Mouse (Mus musculus): ENCODE measurements around the gene Lypd6. TPM values are rescaled to one million over a fixed set of nuclear protein-coding genes. Genes with fewer than 3 reads are reported as not detected.

Lypd6 gene
- polyA plus RNA-seq, 1 experiment from 2014 or later = 17.4 TPM

GRCm38 (mm10) chr2:50173730-50174528 lies 107.7 kb downstream of the Lypd6 start:
- Histone ChIP-seq H3K4me2 (ENCODE audit: low read depth, low read length) (no peak overlapping the region), H3K9me3 (ENCODE audit: control insufficient read depth, low read length) (no peaks in the 10 kb centered on the region), H3K27me3 (ENCODE audit: control insufficient read depth, insufficient read depth, low read length) (no peaks in the 10 kb centered on the region), H3K4me3 (ENCODE audit: low read depth, low read length) (no peak overlapping the region), H3K9ac (replicated peaks; ENCODE audit: low read depth, low read length) (no peak overlapping the region), H3K27ac (ENCODE audit: low read depth, low read length) (no peak overlapping the region), H3K36me3 (ENCODE audit: control insufficient read depth, insufficient read depth, low read length) (no peaks in the 10 kb centered on the region), H3K4me1 (ENCODE audit: control insufficient read depth, insufficient read depth, low read length) (no peaks in the 10 kb centered on the region)
- WGBS = 65% methylated on average over 12 of the region's 12 CpGs
- ATAC-seq (ENCODE audit: low read depth) = 0 out of 2 replicates have a peak, but pooled peaks have one; percentile 17

DNA sequence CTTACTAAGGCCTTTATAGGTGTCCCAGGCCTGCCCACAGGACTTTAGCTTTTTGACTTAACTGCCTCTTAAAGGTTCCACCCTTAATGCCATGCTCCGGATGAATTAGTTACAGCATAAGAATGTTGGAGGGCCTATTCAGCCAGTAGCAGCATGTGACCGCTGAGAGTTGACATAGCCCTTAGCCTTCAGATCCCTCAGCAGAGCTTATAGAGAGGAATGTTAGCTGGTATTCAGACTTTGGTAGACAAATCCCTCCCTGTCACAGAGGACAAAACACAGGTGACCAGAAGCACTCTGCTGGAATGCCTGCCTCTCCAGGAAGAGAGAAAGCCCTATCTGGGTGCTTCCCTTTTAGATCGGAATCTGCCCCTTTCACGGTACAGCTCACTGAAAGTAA lies 109.5 kb downstream of the Lypd6 start:
- no peak for ATAC-seq (ENCODE audit: low read depth)
- Histone ChIP-seq H3K9ac (replicated peaks; ENCODE audit: low read depth, low read length) (no peak overlapping the region), H3K27me3 (ENCODE audit: control insufficient read depth, insufficient read depth, low read length) (no peaks in the 10 kb centered on the region), H3K9me3 (ENCODE audit: control insufficient read depth, low read length) (no peaks in the 10 kb centered on the region), H3K27ac (ENCODE audit: low read depth, low read length) (no peak overlapping the region), H3K4me1 (ENCODE audit: control insufficient read depth, insufficient read depth, low read length) (no peaks in the 10 kb centered on the region), H3K4me2 (ENCODE audit: low read depth, low read length) (no peak overlapping the region), H3K4me3 (ENCODE audit: low read depth, low read length) (no peak overlapping the region), H3K36me3 (ENCODE audit: control insufficient read depth, insufficient read depth, low read length) (no peaks in the 10 kb centered on the region)
- WGBS = 71% methylated on average over 4 of the region's 4 CpGs

DNA sequence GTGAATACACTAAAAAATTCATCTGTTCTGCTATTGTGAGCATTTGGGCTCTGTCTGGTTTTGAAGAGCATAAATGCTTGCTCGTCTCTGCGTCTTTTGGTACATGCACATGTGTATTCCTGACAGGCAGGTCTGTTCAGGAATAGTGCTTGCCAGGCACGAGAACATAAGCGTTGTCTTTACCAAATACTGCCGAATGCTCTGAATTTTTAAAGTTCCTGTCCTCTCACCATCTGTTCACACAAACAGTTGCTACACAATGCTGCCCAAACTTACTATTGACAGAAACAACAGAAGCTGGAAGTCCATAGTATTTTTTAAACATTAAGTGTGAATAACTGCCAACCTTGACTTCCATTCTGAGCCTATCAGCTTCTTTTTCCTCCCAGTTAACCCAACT lies 112.9 kb downstream of the Lypd6 start:
- WGBS = 80% methylated on average over 5 of the region's 5 CpGs

DNA sequence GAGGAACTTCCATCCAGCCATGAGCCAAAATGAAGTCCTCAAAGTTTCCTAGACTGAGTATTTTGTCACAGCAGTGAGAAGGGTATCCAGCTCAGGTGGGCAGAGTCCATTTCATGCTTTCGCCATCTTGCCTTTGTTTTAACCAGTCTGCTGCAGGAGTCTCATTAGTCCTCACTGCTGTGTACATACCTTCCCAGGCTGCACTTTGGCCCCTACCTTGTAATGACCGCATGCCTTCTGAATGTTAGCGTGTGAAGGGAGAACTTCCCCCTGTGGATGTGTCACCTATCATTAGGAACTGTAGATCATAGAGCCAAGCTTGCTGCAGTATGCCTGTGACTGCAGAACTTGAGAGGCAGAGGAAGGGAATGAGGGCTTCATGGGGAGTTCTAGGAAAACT lies 114.2 kb downstream of the Lypd6 start:
- H3K27ac ChIP-seq (ENCODE audit: low read depth, low read length) = no peak overlapping the region
- H3K36me3 ChIP-seq (ENCODE audit: control insufficient read depth, insufficient read depth, low read length) = no peaks in the 10 kb centered on the region
- WGBS = 93% methylated on average over 3 of the region's 3 CpGs
- no peak overlapping the region for H3K9ac ChIP-seq (replicated peaks; ENCODE audit: low read depth, low read length)
- H3K4me1 ChIP-seq (ENCODE audit: control insufficient read depth, insufficient read depth, low read length) = no peaks in the 10 kb centered on the region
- no peak overlapping the region for H3K4me2 ChIP-seq (ENCODE audit: low read depth, low read length)
- H3K4me3 ChIP-seq (ENCODE audit: low read depth, low read length) = no peak overlapping the region
- H3K27me3 ChIP-seq (ENCODE audit: control insufficient read depth, insufficient read depth, low read length) = no peaks in the 10 kb centered on the region
- H3K9me3 ChIP-seq (ENCODE audit: control insufficient read depth, low read length) = no peaks in the 10 kb centered on the region
- ATAC-seq (ENCODE audit: low read depth) = no peak

More for the DNA sequence above, 112.9 kb downstream of the Lypd6 start:
- Histone ChIP-seq H3K9me3 (ENCODE audit: control insufficient read depth, low read length) (no peaks in the 10 kb centered on the region), H3K9ac (replicated peaks; ENCODE audit: low read depth, low read length) (no peak overlapping the region), H3K36me3 (ENCODE audit: control insufficient read depth, insufficient read depth, low read length) (no peaks in the 10 kb centered on the region), H3K27me3 (ENCODE audit: control insufficient read depth, insufficient read depth, low read length) (no peaks in the 10 kb centered on the region), H3K4me1 (ENCODE audit: control insufficient read depth, insufficient read depth, low read length) (no peaks in the 10 kb centered on the region), H3K4me2 (ENCODE audit: low read depth, low read length) (no peak overlapping the region), H3K27ac (ENCODE audit: low read depth, low read length) (no peak overlapping the region), H3K4me3 (ENCODE audit: low read depth, low read length) (no peak overlapping the region)
- no peak for ATAC-seq (ENCODE audit: low read depth)

GRCm38 (mm10) chr2:50181332-50181731 lies 115.1 kb downstream of the Lypd6 start:
- Histone ChIP-seq H3K4me2 (ENCODE audit: low read depth, low read length) (no peak overlapping the region), H3K9ac (replicated peaks; ENCODE audit: low read depth, low read length) (no peak overlapping the region), H3K36me3 (ENCODE audit: control insufficient read depth, insufficient read depth, low read length) (no peaks in the 10 kb centered on the region), H3K9me3 (ENCODE audit: control insufficient read depth, low read length) (no peaks in the 10 kb centered on the region), H3K4me1 (ENCODE audit: control insufficient read depth, insufficient read depth, low read length) (no peaks in the 10 kb centered on the region), H3K27me3 (ENCODE audit: control insufficient read depth, insufficient read depth, low read length) (no peaks in the 10 kb centered on the region), H3K4me3 (ENCODE audit: low read depth, low read length) (no peak overlapping the region), H3K27ac (ENCODE audit: low read depth, low read length) (no peak overlapping the region)
- no peak for ATAC-seq (ENCODE audit: low read depth)
- WGBS = 94% methylated on average over 3 of the region's 3 CpGs

GRCm38 (mm10) chr2:50186711-50187405 lies 120.6 kb downstream of the Lypd6 start:
- ATAC-seq (ENCODE audit: low read depth) = no peak
- no peaks in the 10 kb centered on the region for H3K27me3 ChIP-seq (ENCODE audit: control insufficient read depth, insufficient read depth, low read length)
- 13% methylated on average over 12 of the region's 12 CpGs for WGBS
- no peaks in the 10 kb centered on the region for H3K9me3 ChIP-seq (ENCODE audit: control insufficient read depth, low read length)
- no peak overlapping the region for H3K4me2 ChIP-seq (ENCODE audit: low read depth, low read length)
- H3K4me1 ChIP-seq (ENCODE audit: control insufficient read depth, insufficient read depth, low read length) = no peaks in the 10 kb centered on the region
- H3K27ac ChIP-seq (ENCODE audit: low read depth, low read length) = no peak overlapping the region
- no peak overlapping the region for H3K9ac ChIP-seq (replicated peaks; ENCODE audit: low read depth, low read length)
- H3K36me3 ChIP-seq (ENCODE audit: control insufficient read depth, insufficient read depth, low read length) = no peaks in the 10 kb centered on the region
- no peak overlapping the region for H3K4me3 ChIP-seq (ENCODE audit: low read depth, low read length)

- 76% methylated on average over 3 of the region's 3 CpGs for WGBS
- no peak for ATAC-seq (ENCODE audit: low read depth)
Observed at GRCm38 (mm10) chr2:50188856-50189255, 122.6 kb downstream of the Lypd6 start.

GRCm38 (mm10) chr2:50196681-50197080 lies 130.5 kb downstream of the Lypd6 start:
- WGBS = 76% methylated on average over 1 of the region's 1 CpGs
- Histone ChIP-seq H3K36me3 (ENCODE audit: control insufficient read depth, insufficient read depth, low read length) (no peaks in the 10 kb centered on the region), H3K9ac (replicated peaks; ENCODE audit: low read depth, low read length) (no peak overlapping the region), H3K27me3 (ENCODE audit: control insufficient read depth, insufficient read depth, low read length) (no peaks in the 10 kb centered on the region), H3K9me3 (ENCODE audit: control insufficient read depth, low read length) (no peaks in the 10 kb centered on the region), H3K27ac (ENCODE audit: low read depth, low read length) (no peak overlapping the region), H3K4me3 (ENCODE audit: low read depth, low read length) (no peak overlapping the region), H3K4me2 (ENCODE audit: low read depth, low read length) (no peak overlapping the region), H3K4me1 (ENCODE audit: control insufficient read depth, insufficient read depth, low read length) (no peaks in the 10 kb centered on the region)
- ATAC-seq (ENCODE audit: low read depth) = no peak

More at GRCm38 (mm10) chr2:50188856-50189255, 122.6 kb downstream of the Lypd6 start:
- no peak overlapping the region for H3K27ac ChIP-seq (ENCODE audit: low read depth, low read length)
- H3K4me3 ChIP-seq (ENCODE audit: low read depth, low read length) = no peak overlapping the region
- H3K9ac ChIP-seq (replicated peaks; ENCODE audit: low read depth, low read length) = no peak overlapping the region
- H3K9me3 ChIP-seq (ENCODE audit: control insufficient read depth, low read length) = no peaks in the 10 kb centered on the region
- no peak overlapping the region for H3K4me2 ChIP-seq (ENCODE audit: low read depth, low read length)
- H3K27me3 ChIP-seq (ENCODE audit: control insufficient read depth, insufficient read depth, low read length) = no peaks in the 10 kb centered on the region
- no peaks in the 10 kb centered on the region for H3K4me1 ChIP-seq (ENCODE audit: control insufficient read depth, insufficient read depth, low read length)
- H3K36me3 ChIP-seq (ENCODE audit: control insufficient read depth, insufficient read depth, low read length) = no peaks in the 10 kb centered on the region

DNA sequence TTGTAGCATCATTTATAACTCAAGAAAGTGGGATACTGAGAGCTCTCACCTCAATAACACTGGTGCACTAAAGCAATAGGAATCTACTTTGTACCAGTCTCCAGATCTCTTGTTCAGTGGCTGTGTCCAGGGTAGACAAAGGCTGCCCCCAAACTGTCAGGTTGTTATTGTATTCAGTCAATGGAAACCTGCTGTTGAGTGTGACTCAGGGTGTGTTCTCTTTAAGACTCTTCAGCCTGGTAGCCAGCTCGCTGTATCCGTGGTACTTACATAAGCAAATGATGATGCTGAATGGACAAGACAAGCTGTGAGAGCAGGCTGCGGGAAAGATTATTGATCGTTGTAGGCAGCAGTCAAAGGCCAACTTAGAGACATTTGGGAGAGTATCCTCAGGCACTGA lies 131.6 kb downstream of the Lypd6 start:
- Histone ChIP-seq H3K4me1 (ENCODE audit: control insufficient read depth, insufficient read depth, low read length) (no peaks in the 10 kb centered on the region), H3K27me3 (ENCODE audit: control insufficient read depth, insufficient read depth, low read length) (no peaks in the 10 kb centered on the region), H3K4me3 (ENCODE audit: low read depth, low read length) (no peak overlapping the region), H3K36me3 (ENCODE audit: control insufficient read depth, insufficient read depth, low read length) (no peaks in the 10 kb centered on the region), H3K4me2 (ENCODE audit: low read depth, low read length) (no peak overlapping the region), H3K9ac (replicated peaks; ENCODE audit: low read depth, low read length) (no peak overlapping the region), H3K9me3 (ENCODE audit: control insufficient read depth, low read length) (no peaks in the 10 kb centered on the region), H3K27ac (ENCODE audit: low read depth, low read length) (no peak overlapping the region)
- WGBS = 70% methylated on average over 4 of the region's 4 CpGs
- no peak for ATAC-seq (ENCODE audit: low read depth)
